Mouse (Mus musculus): ENCODE results near the gene A630095N17Rik.

GRCm38 (mm10) chr1:75215785-75216184, 16.1 kb downstream of the A630095N17Rik start:
- TF ChIP-seq POLR2A (IDR thresholded peaks at IDR 0.05; ENCODE audit: borderline replicate concordance, extremely low read depth, insufficient read depth, insufficient read length, poor library complexity, severe bottlenecking), result no peak
- TF ChIP-seq CTCF (IDR thresholded peaks at IDR 0.05; ENCODE audit: borderline replicate concordance, extremely low read depth, insufficient read depth, insufficient read length), result no peak
